Mouse (Mus musculus) heart, embryonic 15.5 days (tissue): ENCODE measurements at regions not wholly inside any gene's neighbourhood (a gene's known extent, or its start where the extent isn't known, plus 50 kb on each side); places are given as distances from the start of the nearest gene placed in this dataset. TPM values are rescaled to one million over a fixed set of nuclear protein-coding genes. Genes with fewer than 3 reads are reported as not detected.

Experiments used
- microRNA-seq: library from miRNA; unstranded; fragments of <30 nt; microRNA quantifications from one replicate; pipeline ENCODE4, GENCODE M21; 2016

Small RNA genes in the stretch of these regions (microRNA-seq; reads per million reads assigned to microRNA genes)
- not detected for gene Gm23400
- gene Gm27359: not detected
